Mouse (Mus musculus) testis, adult 2 months (tissue): ENCODE measurements at regions not wholly inside any gene's neighbourhood (a gene's known extent, or its start where the extent isn't known, plus 50 kb on each side); places are given as distances from the start of the nearest gene placed in this dataset.

ENCODE experiments used
- CTCF ChIP-seq: fragments of 200-500 bp; IDR thresholded peaks from 2 replicates; pipeline ENCODE4 v1.5.1; 2012; ENCODE audit warnings: low read depth, mild to moderate bottlenecking, inconsistent platforms, low read length, moderate library complexity; ENCODE audit not compliant: control insufficient read depth, insufficient read depth, insufficient replicate concordance
- POLR2A ChIP-seq: fragments of 200-500 bp; IDR thresholded peaks from 2 replicates; pipeline ENCODE4 v1.6.1; 2012; ENCODE audit warnings: low read depth, mild to moderate bottlenecking, inconsistent platforms, low read length, moderate library complexity; ENCODE audit not compliant: control insufficient read depth

DNA sequence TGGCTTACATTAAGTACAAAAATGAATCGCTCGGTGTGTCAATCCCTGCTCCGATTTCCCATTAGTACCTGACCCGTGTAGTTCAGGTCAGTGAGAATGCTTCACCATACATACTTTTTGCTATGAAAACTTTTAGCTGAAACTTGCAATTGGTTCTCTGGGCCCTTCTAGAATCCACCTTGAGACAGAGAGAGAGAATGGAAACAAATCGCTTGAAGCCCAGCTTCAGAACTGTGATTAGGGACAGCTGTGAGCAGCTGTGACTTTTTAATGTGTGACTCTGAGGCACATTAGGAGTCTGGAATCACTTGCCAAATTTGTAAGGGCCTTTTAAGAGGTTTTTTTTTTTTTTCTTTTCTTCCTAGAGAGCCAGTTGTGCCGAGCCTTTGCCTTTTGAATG lies 107.2 kb upstream of the Tmem132c start:
- TF ChIP-seq CTCF (no peak), POLR2A (no peak)
